Mouse (Mus musculus) c-Kit-positive CD71-negative TER-119-negative erythroid progenitor cells, embryonic 14.5 days (primary cell): ENCODE results near the gene Baiap3.

Experiments used
- DNase-seq: peaks from one replicate; pipeline ENCODE4 v3.0.0-alpha.2; 2013; ENCODE audit warnings: low read depth

Gene Baiap3

GRCm38 (mm10) chr17:25210680-25211466 is 45.3 kb downstream of the Baiap3 start:
- DNase-seq: no peak

- DNase-seq: no peak
Observed at GRCm38 (mm10) chr17:25210006-25210405, 46.2 kb downstream of the Baiap3 start.

- no peak for DNase-seq
Observed at GRCm38 (mm10) chr17:25202401-25202800, 53.8 kb downstream of the Baiap3 start.
